Mouse (Mus musculus) adrenal gland, postnatal 4 days (tissue): ENCODE results near the gene Nampt. TPM values are rescaled to one million over a fixed set of nuclear protein-coding genes. Genes with fewer than 3 reads are reported as not detected.

Experiments
- DNase-seq, 2 experiments: peaks; one replicate each; pipeline ENCODE4 v3.0.0; 2021 to 2022; ENCODE audit warnings: low spot score in 2 of 2, mixed read lengths in 2 of 2
- long read RNA-seq, 2 experiments: library from polyadenylated mRNA; stranded (forward); transcript quantifications; one replicate each; pipeline ENCODE4 v2.0.0; 2021
- total RNA-seq, 2 experiments: library from RNA; stranded (reverse); gene quantifications; 2 replicates each; pipeline ENCODE4 v1.2.3; 2021

Gene Nampt
- total RNA-seq, result 10 to 100 TPM; 40.1 to 41.0 TPM
- long read RNA-seq, experiment 1, full-length matches to known transcripts, result 8 of 19 reads
- long read RNA-seq, experiment 1, partial matches to known transcripts, result 3 of 19 reads
- long read RNA-seq, experiment 1, other reads (novel, unspliced or antisense), result 8 of 19 reads
- long read RNA-seq, experiment 2, full-length matches to known transcripts, result 45 of 63 reads
- long read RNA-seq, experiment 2, partial matches to known transcripts, result 3 of 63 reads
- long read RNA-seq, experiment 2, other reads (novel, unspliced or antisense), result 15 of 63 reads

GRCm38 (mm10) chr12:32819416-32819815, at the start of gene Nampt:
Gene Nampt, plus strand, starts transcription at chr12:32819545.
- DNase-seq, result no peak

GRCm38 (mm10) chr12:32770766-32771165, 48.6 kb upstream of the Nampt start:
- no peak for DNase-seq

GRCm38 (mm10) chr12:32774592-32774991, 44.8 kb upstream of the Nampt start:
- no peak for DNase-seq

GRCm38 (mm10) chr12:32789092-32789491, 30.3 kb upstream of the Nampt start:
- DNase-seq, result no peak

GRCm38 (mm10) chr12:32795765-32796471, 23.4 kb upstream of the Nampt start:
- DNase-seq, result no peak

GRCm38 (mm10) chr12:32797438-32797837, 21.9 kb upstream of the Nampt start:
- DNase-seq, result no peak

- no peak for DNase-seq
These were observed 18.3 kb upstream of the Nampt start for GRCm38 (mm10) chr12:32801078-32801477.

- DNase-seq, result no peak
These were observed 13.8 kb upstream of the Nampt start for GRCm38 (mm10) chr12:32805559-32805958.

GRCm38 (mm10) chr12:32819823-32820605, 669 bp downstream of the Nampt start:
- DNase-seq, result peak; percentile 97

- peak; percentile 44 to 63 for DNase-seq
These were observed 1.6 kb downstream of the Nampt start for GRCm38 (mm10) chr12:32820688-32821503.

GRCm38 (mm10) chr12:32821504-32822011, 2.2 kb downstream of the Nampt start:
- no peak for DNase-seq

GRCm38 (mm10) chr12:32822066-32822465, 2.7 kb downstream of the Nampt start:
- DNase-seq, result no peak

GRCm38 (mm10) chr12:32824586-32824985, 5.2 kb downstream of the Nampt start:
- no peak for DNase-seq

- DNase-seq, result peak; percentile 15 to 44
These were observed 7.6 kb downstream of the Nampt start for GRCm38 (mm10) chr12:32826971-32827370.

GRCm38 (mm10) chr12:32828137-32828760, 8.9 kb downstream of the Nampt start:
- DNase-seq, result no peak

- no peak for DNase-seq
These were observed 10.2 kb downstream of the Nampt start for GRCm38 (mm10) chr12:32829321-32830090.

- DNase-seq, result no peak
These were observed 12.7 kb downstream of the Nampt start for GRCm38 (mm10) chr12:32832076-32832475.

GRCm38 (mm10) chr12:32834781-32835180, 15.4 kb downstream of the Nampt start:
- no peak for DNase-seq

GRCm38 (mm10) chr12:32835235-32835634, 15.9 kb downstream of the Nampt start:
- no peak for DNase-seq

GRCm38 (mm10) chr12:32838406-32838805, 19.1 kb downstream of the Nampt start:
- DNase-seq, result no peak
